Mouse (Mus musculus): ENCODE data around the gene Zfand3. TPM values are rescaled to one million over a fixed set of nuclear protein-coding genes. Genes with fewer than 3 reads are reported as not detected.

The Zfand3 gene
- polyA plus RNA-seq, 1 experiment from 2014 or later, result 49.9 TPM

DNA sequence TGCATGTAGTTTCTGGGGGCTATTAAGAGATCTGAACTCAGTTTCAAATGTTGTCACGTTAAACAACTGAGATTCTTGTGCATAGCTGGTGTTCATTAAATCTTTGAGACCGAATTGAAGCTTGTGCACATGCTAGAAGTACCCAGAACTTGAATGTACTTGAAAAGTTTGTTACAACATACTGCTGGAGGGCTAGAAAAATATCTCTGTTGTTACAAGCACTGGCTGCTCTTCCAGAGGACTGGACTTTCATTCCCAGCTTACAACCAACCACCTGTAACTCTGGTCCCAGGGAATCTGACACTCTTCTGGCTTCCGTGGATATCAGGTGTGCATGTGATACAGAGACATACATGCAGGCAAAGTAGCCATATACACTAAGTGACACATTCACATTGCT is 65.2 kb downstream of the Zfand3 start:
- Histone ChIP-seq H3K4me3 (replicated peaks; ENCODE audit: low read depth, low read length) (no peak overlapping the region), H3K9me3 (ENCODE audit: control insufficient read depth, low read length) (no peaks in the 10 kb centered on the region), H3K36me3 (ENCODE audit: control insufficient read depth, insufficient read depth, low read length) (no peaks in the 10 kb centered on the region), H3K27me3 (ENCODE audit: control insufficient read depth, insufficient read depth, low read length) (no peaks in the 10 kb centered on the region), H3K4me2 (ENCODE audit: low read length) (no peak overlapping the region), H3K4me1 (ENCODE audit: control insufficient read depth, insufficient read depth, low read length) (peaks cover 7% of the 10 kb centered on the region), H3K27ac (replicated peaks; ENCODE audit: low read depth, low read length) (no peak overlapping the region), H3K9ac (replicated peaks; ENCODE audit: low read length) (no peak overlapping the region)
- no peak for DNase-seq
- no peak for ATAC-seq (ENCODE audit: low FRiP score, low TSS enrichment)
- WGBS, result 92% methylated on average over 3 of the region's 3 CpGs

GRCm38 (mm10) chr17:30070631-30071030 is 66.1 kb downstream of the Zfand3 start:
- ATAC-seq (ENCODE audit: low FRiP score, low TSS enrichment) (no peak), DNase-seq (no peak)
- Histone ChIP-seq H3K4me1 (ENCODE audit: control insufficient read depth, insufficient read depth, low read length) (0 out of 2 replicates have a peak, but pooled peaks cover 6% of the 10 kb centered on the region), H3K4me2 (ENCODE audit: low read length) (no peak overlapping the region), H3K27me3 (ENCODE audit: control insufficient read depth, insufficient read depth, low read length) (no peaks in the 10 kb centered on the region), H3K36me3 (ENCODE audit: control insufficient read depth, insufficient read depth, low read length) (no peaks in the 10 kb centered on the region), H3K9ac (replicated peaks; ENCODE audit: low read length) (no peak overlapping the region), H3K9me3 (ENCODE audit: control insufficient read depth, low read length) (no peaks in the 10 kb centered on the region), H3K4me3 (replicated peaks; ENCODE audit: low read depth, low read length) (no peak overlapping the region), H3K27ac (replicated peaks; ENCODE audit: low read depth, low read length) (no peak overlapping the region)
- WGBS, result 90% methylated on average over 5 of the region's 5 CpGs

DNA sequence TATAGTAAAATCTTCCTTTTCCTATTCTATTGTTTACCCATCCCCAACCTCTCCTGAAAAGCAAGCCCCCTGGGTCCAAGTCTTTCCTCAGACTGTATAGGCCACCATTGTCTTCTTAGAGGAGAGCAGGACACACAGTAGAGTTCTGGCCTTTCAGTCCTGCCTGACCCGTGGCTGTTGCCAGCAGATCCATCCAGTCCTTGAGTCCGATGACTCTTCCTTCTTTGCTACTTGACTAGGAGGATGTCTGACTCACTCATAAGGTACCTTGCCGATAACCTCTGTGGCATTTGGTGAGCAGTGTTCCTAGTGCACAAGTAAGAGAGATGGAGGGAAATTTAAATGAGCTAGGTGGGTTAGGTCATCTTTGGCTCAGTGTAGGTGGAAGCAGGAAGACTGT is 68.1 kb downstream of the Zfand3 start:
- no peak overlapping the region for H3K9ac ChIP-seq (replicated peaks; ENCODE audit: low read length)
- 90% methylated on average over 3 of the region's 3 CpGs for WGBS
- H3K4me2 ChIP-seq (ENCODE audit: low read length), result no peak overlapping the region
- no peak for ATAC-seq (ENCODE audit: low FRiP score, low TSS enrichment)
- no peak overlapping the region for H3K27ac ChIP-seq (replicated peaks; ENCODE audit: low read depth, low read length)
- no peaks in the 10 kb centered on the region for H3K36me3 ChIP-seq (ENCODE audit: control insufficient read depth, insufficient read depth, low read length)
- no peaks in the 10 kb centered on the region for H3K9me3 ChIP-seq (ENCODE audit: control insufficient read depth, low read length)
- no peak overlapping the region for H3K4me3 ChIP-seq (replicated peaks; ENCODE audit: low read depth, low read length)
- DNase-seq, result no peak
- no peaks in the 10 kb centered on the region for H3K27me3 ChIP-seq (ENCODE audit: control insufficient read depth, insufficient read depth, low read length)
- H3K4me1 ChIP-seq (ENCODE audit: control insufficient read depth, insufficient read depth, low read length), result 0 out of 2 replicates have a peak, but pooled peaks cover 3% of the 10 kb centered on the region

- H3K27me3 ChIP-seq (ENCODE audit: control insufficient read depth, insufficient read depth, low read length), result no peaks in the 10 kb centered on the region
- no peak for ATAC-seq (ENCODE audit: low FRiP score, low TSS enrichment)
- 60% methylated on average over 5 of the region's 5 CpGs for WGBS
- no peak overlapping the region for H3K27ac ChIP-seq (replicated peaks; ENCODE audit: low read depth, low read length)
- no peak overlapping the region for H3K4me2 ChIP-seq (ENCODE audit: low read length)
- DNase-seq, result no peak
- H3K4me1 ChIP-seq (ENCODE audit: control insufficient read depth, insufficient read depth, low read length), result 0 out of 2 replicates have a peak, but pooled peaks cover 3% of the 10 kb centered on the region
- H3K9ac ChIP-seq (replicated peaks; ENCODE audit: low read length), result no peak overlapping the region
- H3K4me3 ChIP-seq (replicated peaks; ENCODE audit: low read depth, low read length), result no peak overlapping the region
- no peaks in the 10 kb centered on the region for H3K36me3 ChIP-seq (ENCODE audit: control insufficient read depth, insufficient read depth, low read length)
- H3K9me3 ChIP-seq (ENCODE audit: control insufficient read depth, low read length), result no peaks in the 10 kb centered on the region
These were observed 71.4 kb downstream of the Zfand3 start for GRCm38 (mm10) chr17:30075896-30076295.

- Histone ChIP-seq H3K4me2 (ENCODE audit: low read length) (no peak overlapping the region), H3K9me3 (ENCODE audit: control insufficient read depth, low read length) (no peaks in the 10 kb centered on the region), H3K4me1 (ENCODE audit: control insufficient read depth, insufficient read depth, low read length) (no peaks in the 10 kb centered on the region), H3K27me3 (ENCODE audit: control insufficient read depth, insufficient read depth, low read length) (no peaks in the 10 kb centered on the region), H3K36me3 (ENCODE audit: control insufficient read depth, insufficient read depth, low read length) (no peaks in the 10 kb centered on the region), H3K27ac (replicated peaks; ENCODE audit: low read depth, low read length) (no peak overlapping the region; the same call in 1 of the 2 replicates), H3K9ac (replicated peaks; ENCODE audit: low read length) (no peak overlapping the region), H3K4me3 (replicated peaks; ENCODE audit: low read depth, low read length) (no peak overlapping the region)
- no peak for ATAC-seq (ENCODE audit: low FRiP score, low TSS enrichment)
- DNase-seq, result no peak
- 77% methylated on average over 4 of the region's 4 CpGs for WGBS
These were observed 79.5 kb downstream of the Zfand3 start for GRCm38 (mm10) chr17:30084007-30084406.

GRCm38 (mm10) chr17:30086695-30087094 is 82.2 kb downstream of the Zfand3 start:
- DNase-seq, result no peak
- Histone ChIP-seq H3K4me3 (replicated peaks; ENCODE audit: low read depth, low read length) (no peak overlapping the region), H3K9ac (replicated peaks; ENCODE audit: low read length) (no peak overlapping the region), H3K9me3 (ENCODE audit: control insufficient read depth, low read length) (no peaks in the 10 kb centered on the region), H3K27ac (replicated peaks; ENCODE audit: low read depth, low read length) (no peak overlapping the region), H3K27me3 (ENCODE audit: control insufficient read depth, insufficient read depth, low read length) (no peaks in the 10 kb centered on the region), H3K4me1 (ENCODE audit: control insufficient read depth, insufficient read depth, low read length) (no peaks in the 10 kb centered on the region), H3K36me3 (ENCODE audit: control insufficient read depth, insufficient read depth, low read length) (no peaks in the 10 kb centered on the region), H3K4me2 (ENCODE audit: low read length) (no peak overlapping the region)
- 90% methylated on average over 7 of the region's 7 CpGs for WGBS
- no peak for ATAC-seq (ENCODE audit: low FRiP score, low TSS enrichment)

DNA sequence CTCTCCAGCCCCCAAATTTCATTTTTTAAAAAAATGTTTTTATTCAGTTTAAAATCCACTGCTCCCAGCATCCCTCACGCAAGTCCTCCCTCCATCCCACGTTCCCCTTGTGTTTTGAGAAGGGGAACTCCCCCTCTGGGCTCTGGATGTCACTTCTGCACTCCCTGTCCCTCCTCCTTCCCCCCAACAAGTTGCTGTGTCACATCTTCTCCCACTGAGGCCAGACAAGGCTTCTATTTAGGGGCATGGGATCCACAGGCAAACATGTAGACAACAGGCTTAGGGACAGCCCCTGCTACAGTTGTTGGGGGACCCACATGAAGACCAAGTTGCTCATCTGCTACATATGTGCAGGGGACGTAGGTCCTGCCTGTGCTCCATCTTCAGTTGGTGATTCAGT is 83.9 kb downstream of the Zfand3 start:
- Histone ChIP-seq H3K4me2 (ENCODE audit: low read length) (no peak overlapping the region), H3K9me3 (ENCODE audit: control insufficient read depth, low read length) (no peaks in the 10 kb centered on the region), H3K9ac (replicated peaks; ENCODE audit: low read length) (no peak overlapping the region), H3K4me3 (replicated peaks; ENCODE audit: low read depth, low read length) (no peak overlapping the region), H3K4me1 (ENCODE audit: control insufficient read depth, insufficient read depth, low read length) (no peaks in the 10 kb centered on the region), H3K36me3 (ENCODE audit: control insufficient read depth, insufficient read depth, low read length) (no peaks in the 10 kb centered on the region), H3K27ac (replicated peaks; ENCODE audit: low read depth, low read length) (no peak overlapping the region), H3K27me3 (ENCODE audit: control insufficient read depth, insufficient read depth, low read length) (no peaks in the 10 kb centered on the region)
- ATAC-seq (ENCODE audit: low FRiP score, low TSS enrichment) (no peak), DNase-seq (no peak)
- 95% methylated on average over 3 of the region's 3 CpGs for WGBS

DNA sequence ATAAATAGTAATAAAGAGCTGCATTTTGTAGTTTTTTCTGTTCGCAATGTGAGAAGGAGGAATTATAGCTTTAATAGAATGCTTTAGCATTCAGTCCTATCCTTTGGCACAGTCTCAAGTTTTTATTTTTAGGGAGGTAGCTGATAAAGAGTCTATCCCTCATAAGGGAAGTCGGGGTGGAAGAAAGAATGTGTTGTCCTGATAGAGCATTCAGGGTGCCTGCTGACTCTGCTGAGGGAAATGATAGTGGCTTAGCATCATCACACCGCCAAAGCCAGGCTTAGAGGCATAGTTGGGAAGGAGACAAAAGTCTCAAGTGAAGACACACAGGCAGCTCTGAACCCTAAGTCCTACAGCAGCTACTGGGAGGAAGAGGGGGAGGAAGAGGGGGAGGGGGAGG is 85.9 kb downstream of the Zfand3 start:
- 81% methylated on average over 3 of the region's 3 CpGs for WGBS
- H3K9ac ChIP-seq (replicated peaks; ENCODE audit: low read length), result no peak overlapping the region
- no peak overlapping the region for H3K4me2 ChIP-seq (ENCODE audit: low read length)
- no peaks in the 10 kb centered on the region for H3K36me3 ChIP-seq (ENCODE audit: control insufficient read depth, insufficient read depth, low read length)
- ATAC-seq (ENCODE audit: low FRiP score, low TSS enrichment), result no peak
- no peaks in the 10 kb centered on the region for H3K27me3 ChIP-seq (ENCODE audit: control insufficient read depth, insufficient read depth, low read length)
- H3K4me1 ChIP-seq (ENCODE audit: control insufficient read depth, insufficient read depth, low read length), result no peaks in the 10 kb centered on the region
- DNase-seq, result no peak
- no peak overlapping the region for H3K4me3 ChIP-seq (replicated peaks; ENCODE audit: low read depth, low read length)
- no peak overlapping the region for H3K27ac ChIP-seq (replicated peaks; ENCODE audit: low read depth, low read length)
- no peaks in the 10 kb centered on the region for H3K9me3 ChIP-seq (ENCODE audit: control insufficient read depth, low read length)

- H3K36me3 ChIP-seq (ENCODE audit: control insufficient read depth, insufficient read depth, low read length), result no peaks in the 10 kb centered on the region
- no peak overlapping the region for H3K4me3 ChIP-seq (replicated peaks; ENCODE audit: low read depth, low read length)
- no peaks in the 10 kb centered on the region for H3K27me3 ChIP-seq (ENCODE audit: control insufficient read depth, insufficient read depth, low read length)
- H3K9me3 ChIP-seq (ENCODE audit: control insufficient read depth, low read length), result no peaks in the 10 kb centered on the region
- whole genome bisulfite sequencing, result 96% methylated on average over 2 of the region's 2 CpGs
- H3K4me2 ChIP-seq (ENCODE audit: low read length), result no peak overlapping the region
- no peak for DNase-seq
- ATAC-seq (ENCODE audit: low FRiP score, low TSS enrichment), result no peak
- H3K9ac ChIP-seq (replicated peaks; ENCODE audit: low read length), result no peak overlapping the region
- no peaks in the 10 kb centered on the region for H3K4me1 ChIP-seq (ENCODE audit: control insufficient read depth, insufficient read depth, low read length)
- no peak overlapping the region for H3K27ac ChIP-seq (replicated peaks; ENCODE audit: low read depth, low read length)
These were observed 88.7 kb downstream of the Zfand3 start for GRCm38 (mm10) chr17:30093148-30093749.

Measured in midbrain, embryonic 14.5 days (tissue).